Mouse (Mus musculus) testis, adult 2 months (tissue): ENCODE measurements around the gene Spag9.

Experiments used
- CTCF ChIP-seq: fragments of 200-500 bp; IDR thresholded peaks from 2 replicates; pipeline ENCODE4 v1.5.1; 2012; ENCODE audit warnings: low read depth, mild to moderate bottlenecking, inconsistent platforms, low read length, moderate library complexity; ENCODE audit not compliant: control insufficient read depth, insufficient read depth, insufficient replicate concordance
- POLR2A ChIP-seq: fragments of 200-500 bp; IDR thresholded peaks from 2 replicates; pipeline ENCODE4 v1.6.1; 2012; ENCODE audit warnings: low read depth, mild to moderate bottlenecking, inconsistent platforms, low read length, moderate library complexity; ENCODE audit not compliant: control insufficient read depth

- TF ChIP-seq POLR2A (no peak), CTCF (no peak)
Observed at GRCm38 (mm10) chr11:94128506-94128905, 132.6 kb downstream of the Spag9 start.
